Comparison of ENCODE assay signal across 12 mouse cellular contexts in the genomic region with DNA sequence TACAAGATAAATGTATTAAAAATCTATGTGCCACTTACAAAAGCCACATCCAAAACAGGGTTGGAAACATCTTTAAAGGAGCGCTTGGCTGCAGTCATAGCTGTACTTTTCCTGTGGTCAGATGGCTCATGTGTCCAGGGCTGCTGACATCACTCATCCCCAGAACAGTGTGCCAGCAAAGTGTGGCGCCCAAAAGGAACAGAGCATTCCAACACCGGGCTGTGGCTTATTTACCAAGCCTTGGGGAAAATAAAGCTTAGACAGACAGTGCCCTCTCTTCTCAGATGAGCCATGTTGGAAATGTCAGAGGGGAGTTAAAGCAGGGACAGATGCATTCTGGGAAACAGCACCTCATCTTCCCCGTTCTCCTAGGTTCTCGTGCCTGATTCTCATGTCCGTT. TPM values are rescaled to one million over a fixed set of nuclear protein-coding genes. Genes with fewer than 3 reads are reported as not detected.
DNase-seq lines count a peak whose midpoint lies in the region; ATAC-seq lines count a peak whose summit lies in the region.
"Had no signal": no experiment of that assay in that cellular context is flagged by ENCODE, and none has a peak within 500 bp of the region (broad histone marks: within the 10 kb centered on the region; RNA-seq: fewer than 3 reads in every experiment).

No protein-coding gene starts in this region.

- ATAC-seq in inflammation-experienced regulatory T-cells, adult 6 months, result no peak
- ATAC-seq: CD4-positive, CD25-positive, alpha-beta regulatory T cell, adult 4 months; hindbrain, postnatal 0 days; lung, postnatal 0 days; Patski had no signal

- peak; percentile 47 for DNase-seq in cerebellum, adult 11-12 months
- DNase-seq in cerebellum, postnatal 10 days, result no peak
- peak; percentile 14 to 49 for DNase-seq in kidney, postnatal 25 days
- no peak for DNase-seq in kidney, adult 8-10 months
- DNase-seq in cerebellum, adult 8-10 months, result peak; percentile 48
- peak; percentile 82 for DNase-seq in skeletal muscle tissue, adult 2 months (ENCODE audit: low read depth, low spot score)
- no peak for DNase-seq in lung, postnatal 36 days

RNA-seq across cellular contexts. Expression of gene Nampt, which starts 35.5 kb away (rescaled TPM):
- 10 to 100 TPM; 31.6 to 32.8 (median 32.4) TPM for polyA plus RNA-seq in inflammation-experienced regulatory T-cells, adult 6 months (2017; shearing (Covaris generic))

Comparison
In these comparisons a context has a peak if more than half of its experiments do, and no peak if none do; other contexts are left out.
1. DNase-seq: peak in cerebellum, adult 11-12 months (single experiment), kidney, postnatal 25 days (2 of 2), cerebellum, adult 8-10 months (single experiment) and skeletal muscle tissue, adult 2 months (single experiment); none in cerebellum, postnatal 10 days (0 of 2), kidney, adult 8-10 months (0 of 2) and lung, postnatal 36 days (single experiment).